Mouse (Mus musculus): ENCODE data around the gene Thoc5.

- TF ChIP-seq CTCF (IDR thresholded peaks at IDR 0.05; ENCODE audit: low read depth) (no peak), EP300 (IDR thresholded peaks at IDR 0.05; ENCODE audit: low read depth) (no peak)
Observed at GRCm38 (mm10) chr11:4953401-4953800, 58.3 kb downstream of the Thoc5 start.

Measured in liver, embryonic 14.5 days (tissue).